ENCODE assay signal across 8 mouse cellular contexts in the genomic region with DNA sequence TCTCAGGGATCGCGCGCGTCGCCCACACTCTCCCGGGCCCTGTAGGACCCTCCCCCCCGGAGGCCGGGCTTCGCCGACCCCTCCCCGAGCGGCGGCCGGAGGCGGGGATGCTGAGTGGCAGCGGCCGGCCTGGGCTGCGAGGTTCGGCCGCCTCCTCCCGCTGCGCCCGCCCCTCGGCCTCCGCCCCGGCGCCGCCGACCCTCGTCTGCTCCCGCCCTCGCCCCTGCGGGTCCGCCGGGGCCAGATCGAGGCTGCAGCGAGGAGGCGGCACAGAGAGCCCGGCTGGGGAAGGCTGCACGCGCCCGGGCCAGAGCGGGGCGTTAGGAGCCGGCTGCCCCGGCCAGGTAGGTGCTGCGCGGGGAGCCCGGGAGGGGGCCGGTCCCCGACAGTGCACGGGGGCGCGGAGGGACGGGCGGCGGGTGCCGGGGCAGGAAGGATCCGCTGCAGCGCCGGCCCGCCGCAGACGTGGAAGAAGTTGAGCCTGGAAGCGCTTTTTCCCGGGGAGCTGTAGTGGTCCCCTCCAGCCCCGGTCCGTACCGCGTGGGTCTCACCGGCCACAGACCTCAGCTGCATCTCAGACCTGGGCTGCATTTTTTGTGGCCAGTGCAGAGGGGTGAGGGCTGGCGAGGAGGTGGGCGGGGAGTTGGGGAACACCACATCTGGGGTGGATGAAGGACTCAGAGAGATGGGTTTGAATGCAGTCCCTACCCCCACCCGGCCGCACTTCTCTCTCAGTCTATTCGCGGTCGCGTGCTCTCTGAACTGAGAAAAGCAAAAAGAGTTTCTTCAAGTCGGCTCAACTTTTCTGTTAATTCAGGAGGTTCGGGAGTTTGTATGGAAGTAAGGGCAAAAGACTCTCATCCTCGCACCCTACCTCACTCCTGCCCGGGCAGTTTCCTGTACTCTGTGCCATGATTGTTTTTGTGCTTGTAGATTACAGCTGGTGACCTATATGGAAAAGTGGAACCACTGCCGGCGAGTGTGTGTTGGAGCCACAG. TPM values are rescaled to one million over a fixed set of nuclear protein-coding genes. Genes with fewer than 3 reads are reported as not detected.
DNase-seq lines count a peak whose midpoint lies in the region; ATAC-seq and TF ChIP-seq lines count a peak whose summit lies in the region.

A gene (plus strand): TSS at position 234 of the 998 bp plus-strand sequence.

- H3K27me3 ChIP-seq in heart, embryonic 10.5 days (ENCODE audit: insufficient read depth, poor library complexity, severe bottlenecking) = peaks cover 5% of the 10 kb centered on the region; the same call in 1 of the 2 replicates
- peaks cover 49% of the 10 kb centered on the region for H3K27me3 ChIP-seq in liver, embryonic 16.5 days (ENCODE audit: control insufficient read depth, insufficient read depth, low read depth, low read length)
- H3K27me3 ChIP-seq in neural tube, embryonic 12.5 days (replicated peaks) = peaks cover 22% of the 10 kb centered on the region

- intact Hi-C loops in left cerebral cortex, adult 2 months (cut with DNase I) = no loop called here

- H3K27ac ChIP-seq in left cerebral cortex, adult 2 months = peak within 1 kb of the TSS; percentile 38
- peak within 1 kb of the TSS; percentile 93 for H3K27ac ChIP-seq in heart, embryonic 10.5 days
- H3K27ac ChIP-seq in liver, embryonic 16.5 days (ENCODE audit: low read length) = no peak within 1 kb of the TSS
- H3K27ac ChIP-seq in neural tube, embryonic 12.5 days = no peak within 1 kb of the TSS

- H3K9me3 ChIP-seq in heart, embryonic 10.5 days = no peaks in the 10 kb centered on the region
- H3K9me3 ChIP-seq in liver, embryonic 16.5 days (replicated peaks; ENCODE audit: control insufficient read depth, low read length) = no peaks in the 10 kb centered on the region
- H3K9me3 ChIP-seq in neural tube, embryonic 12.5 days = no peaks in the 10 kb centered on the region

- peak within 1 kb of the TSS; percentile 76 for H3K4me3 ChIP-seq in left cerebral cortex, adult 2 months
- H3K4me3 ChIP-seq in heart, embryonic 10.5 days = peak within 1 kb of the TSS; percentile 86
- H3K4me3 ChIP-seq in liver, embryonic 16.5 days (ENCODE audit: low read depth, low read length) = peak within 1 kb of the TSS; percentile 64
- peak within 1 kb of the TSS; percentile 78 for H3K4me3 ChIP-seq in neural tube, embryonic 12.5 days

- DNase-seq in left cerebral cortex, adult 2 months (ENCODE audit: extremely low spot score in 1 of 2, low spot score in 2 of 2) = peak; percentile 25 to 28
- no peak for DNase-seq in left cerebral cortex, adult 11 months (ENCODE audit: low spot score)
- peak; percentile 86 for DNase-seq in embryo, embryonic 9.5 days (ENCODE audit: extremely low spot score)
- peak; percentile 85 for DNase-seq in heart, embryonic 10.5 days (ENCODE audit: low spot score)
- DNase-seq in kidney, postnatal 10 days = peak; percentile 90
- DNase-seq in urinary bladder, adult 2 months (ENCODE audit: low spot score) = peak; percentile 35

- ATAC-seq in liver, embryonic 16.5 days (ENCODE audit: low read depth) = peak; percentile 68
- ATAC-seq in neural tube, embryonic 12.5 days (ENCODE audit: low FRiP score, low read depth) = peak; percentile 74

- under 1% methylated on average over 85 of the region's 85 CpGs for WGBS in heart, embryonic 10.5 days
- WGBS in liver, embryonic 16.5 days (ENCODE audit: insufficient replicate concordance) = under 1% methylated on average over 73 of the region's 85 CpGs
- WGBS in neural tube, embryonic 12.5 days = under 1% methylated on average over 85 of the region's 85 CpGs

- peak within 1 kb of the TSS; percentile 58 for H3K9ac ChIP-seq in liver, embryonic 16.5 days (ENCODE audit: low read depth, low read length)
- peak within 1 kb of the TSS; percentile 84 for H3K9ac ChIP-seq in neural tube, embryonic 12.5 days

- no peak for TF ChIP-seq CTCF in left cerebral cortex, adult 2 months (IDR thresholded peaks at IDR 0.05)

- H3K4me2 ChIP-seq in liver, embryonic 16.5 days (ENCODE audit: low read depth, low read length) = peak within 1 kb of the TSS; percentile 76
- H3K4me2 ChIP-seq in neural tube, embryonic 12.5 days (replicated peaks) = peak within 1 kb of the TSS; percentile 99

- H3K4me1 ChIP-seq in heart, embryonic 10.5 days = peaks cover 25% of the 10 kb centered on the region
- H3K4me1 ChIP-seq in liver, embryonic 16.5 days (ENCODE audit: control insufficient read depth, low read depth, low read length) = peaks cover 5% of the 10 kb centered on the region
- H3K4me1 ChIP-seq in neural tube, embryonic 12.5 days = peaks cover 17% of the 10 kb centered on the region

- no peaks in the 10 kb centered on the region for H3K36me3 ChIP-seq in heart, embryonic 10.5 days
- H3K36me3 ChIP-seq in liver, embryonic 16.5 days (ENCODE audit: control insufficient read depth, insufficient read depth) = no peaks in the 10 kb centered on the region
- H3K36me3 ChIP-seq in neural tube, embryonic 12.5 days = no peaks in the 10 kb centered on the region

RNA-seq across cellular contexts. Expression of the gene that starts here (rescaled TPM):
- 10 to 100 TPM; 12.5 to 15.9 TPM for total RNA-seq in left cerebral cortex, adult 2 months (2021)
- polyA plus RNA-seq in heart, embryonic 10.5 days (2016; fragmentation: Nextera tagmentation; extraction: Ambion mirVana) = 19.3 and 33.6 TPM in 2 replicates
- polyA plus RNA-seq in liver, embryonic 16.5 days (2015; fragmentation: Nextera tagmentation; extraction: Ambion mirVana) = 3.8 and 3.9 TPM in 2 replicates
- 22.3 and 24.2 TPM in 2 replicates for polyA plus RNA-seq in neural tube, embryonic 12.5 days (2016; fragmentation: Nextera tagmentation; extraction: Ambion mirVana)
- 16.6 and 18.3 TPM in 2 replicates for polyA plus RNA-seq in urinary bladder, adult 2 months (2012; rRNA removed)

Comparison
In these comparisons a context has a peak if more than half of its experiments do, and no peak if none do; other contexts are left out.
1. H3K27ac ChIP-seq: peak in left cerebral cortex, adult 2 months (single experiment) and heart, embryonic 10.5 days (single experiment); none in liver, embryonic 16.5 days (single experiment) and neural tube, embryonic 12.5 days (single experiment).
2. Peak in every context shown above with its lines, with median percentiles within 50 percentile points of each other: H3K4me3 ChIP-seq.